Mouse (Mus musculus) hindbrain, postnatal 0 days (tissue): ENCODE results near the gene Prdm1. TPM values are rescaled to one million over a fixed set of nuclear protein-coding genes. Genes with fewer than 3 reads are reported as not detected.

Experiments
- ATAC-seq: fragments of 200-750 bp; cut with Nextera tagmentation; 2 replicates; pipeline ENCODE4 v1.8.0; 2017; ENCODE audit warnings: mild to moderate bottlenecking, moderate TSS enrichment, moderate library complexity
- DNase-seq: peaks from one replicate; pipeline ENCODE4 v3.0.0-alpha.2; 2015; ENCODE audit warnings: low spot score
- H3K27ac ChIP-seq: fragments of 300-500 bp; sonication (generic); 2 replicates; pipeline ENCODE4 v1.5.1; 2014; ENCODE audit warnings: mild to moderate bottlenecking
- H3K27me3 ChIP-seq: fragments of 300-500 bp; sonication (generic); 2 replicates; pipeline ENCODE4 v1.6.1; 2014; ENCODE audit warnings: low read length, mixed read lengths; ENCODE audit not compliant: insufficient read depth
- H3K36me3 ChIP-seq: fragments of 300-500 bp; sonication (generic); 2 replicates; pipeline ENCODE4 v1.6.1; 2014; ENCODE audit warnings: low read length, mixed read lengths; ENCODE audit not compliant: insufficient read depth
- H3K4me1 ChIP-seq: fragments of 300-500 bp; sonication (generic); 2 replicates; pipeline ENCODE4 v1.6.1; 2014; ENCODE audit warnings: antibody characterized with exemption, low read length, mixed read lengths; ENCODE audit not compliant: insufficient read depth
- H3K4me2 ChIP-seq: fragments of 300-500 bp; sonication (generic); 2 replicates; pipeline ENCODE4 v1.6.1; 2014; ENCODE audit warnings: low read depth, mild to moderate bottlenecking, low read length, moderate library complexity, mixed read lengths
- H3K4me3 ChIP-seq: fragments of 300-500 bp; sonication (generic); 2 replicates; pipeline ENCODE4 v1.5.1; 2014; ENCODE audit warnings: low read length
- H3K9ac ChIP-seq: fragments of 300-500 bp; sonication (generic); replicated peaks from 2 replicates; pipeline ENCODE4 v1.6.1; 2014; ENCODE audit warnings: mild to moderate bottlenecking, low read length, moderate library complexity, mixed read lengths
- H3K9me3 ChIP-seq: fragments of 300-500 bp; sonication (generic); 2 replicates; pipeline ENCODE4 v1.6.1; 2016; ENCODE audit warnings: low read length, mixed read lengths
- CTCF ChIP-seq: IDR thresholded peaks from 2 replicates; pipeline ENCODE4 v1.5.1; 2016; ENCODE audit warnings: antibody characterized with exemption, control low read depth, low read depth
- WGBS: fragments of 180-500 bp; shearing (Covaris S2); extraction: QIAGEN DNeasy Blood & Tissue Kit; methylation state at CpG from one replicate; pipeline ENCODE4 v1.1.7; 2014; 5-methylcytosine and 5-hydroxymethylcytosine counted together
- polyA plus RNA-seq: library from polyadenylated mRNA; unstranded; fragments of >200 nt; fragmentation: Nextera tagmentation; extraction: Ambion mirVana; gene quantifications from 2 replicates; pipeline ENCODE4 v1.2.1, GENCODE M21; 2015
- total RNA-seq: library from RNA; depleted of rRNA; stranded (reverse); fragments of >200 nt; gene quantifications from 2 replicates; pipeline ENCODE4 v1.2.3, GENCODE M21; 2014

The Prdm1 gene
- total and polyA plus RNA-seq, 2 experiments from 2014 or later = 0.44 to 0.63 TPM

DNA sequence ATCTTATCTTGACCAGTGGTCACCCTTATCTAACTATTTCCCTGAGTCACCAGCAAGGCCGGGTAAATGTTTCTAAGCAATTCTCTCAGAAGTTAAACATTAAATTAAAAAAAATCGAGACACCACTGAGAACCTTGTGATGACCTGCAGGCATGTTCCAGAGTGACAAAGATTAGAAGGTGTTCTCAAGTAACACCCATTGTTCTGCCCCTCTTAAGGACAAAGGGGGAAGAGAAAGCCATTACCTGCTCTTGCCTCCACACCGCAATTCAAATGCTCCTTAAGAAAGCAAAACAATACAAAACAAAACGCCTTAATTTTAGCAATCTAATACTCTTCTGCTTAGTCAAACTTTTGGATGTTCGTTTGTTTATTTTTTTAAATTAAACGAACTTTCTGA, 8.1 kb downstream of the Prdm1 start:
- no peak overlapping the region for H3K27ac ChIP-seq
- no peaks in the 10 kb centered on the region for H3K9me3 ChIP-seq
- no peak for DNase-seq
- 44% methylated on average over 6 of the region's 6 CpGs for WGBS
- peaks cover under 1% of the 10 kb centered on the region; the same call in 1 of the 2 replicates for H3K27me3 ChIP-seq
- no peak for TF ChIP-seq CTCF
- H3K4me1 ChIP-seq = no peaks in the 10 kb centered on the region
- H3K4me3 ChIP-seq = no peak overlapping the region
- H3K9ac ChIP-seq = no peak overlapping the region
- no peak for ATAC-seq
- H3K36me3 ChIP-seq = no peaks in the 10 kb centered on the region
- H3K4me2 ChIP-seq = no peak overlapping the region

DNA sequence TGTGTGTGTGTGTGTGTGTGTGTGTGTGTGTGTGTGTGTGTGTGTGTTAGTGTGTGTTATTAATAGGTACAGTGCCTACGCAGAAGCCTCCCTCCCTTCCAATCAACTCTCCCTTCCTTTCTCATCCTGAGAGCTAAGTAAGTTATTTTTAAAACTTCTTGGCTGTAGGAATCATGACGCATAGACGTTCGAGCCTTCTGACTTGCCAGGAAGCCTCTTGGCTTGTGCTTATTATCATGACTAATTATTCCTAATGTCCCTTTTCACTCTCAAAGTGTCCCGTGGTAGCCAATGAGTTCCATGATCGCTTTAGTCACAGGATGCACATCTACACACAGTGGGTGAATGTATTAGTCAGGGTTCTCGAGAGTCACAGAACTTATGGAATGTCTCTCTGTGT, 9.7 kb downstream of the Prdm1 start:
- DNase-seq (no peak), ATAC-seq (no peak)
- TF ChIP-seq CTCF = no peak
- H3K27ac ChIP-seq = no peak overlapping the region
- H3K27me3 ChIP-seq = no peaks in the 10 kb centered on the region
- H3K9me3 ChIP-seq = no peaks in the 10 kb centered on the region
- H3K4me2 ChIP-seq = no peak overlapping the region
- H3K36me3 ChIP-seq = no peaks in the 10 kb centered on the region
- H3K4me3 ChIP-seq = no peak overlapping the region
- H3K4me1 ChIP-seq = no peaks in the 10 kb centered on the region
- WGBS = 69% methylated on average over 7 of the region's 7 CpGs
- H3K9ac ChIP-seq = no peak overlapping the region

DNA sequence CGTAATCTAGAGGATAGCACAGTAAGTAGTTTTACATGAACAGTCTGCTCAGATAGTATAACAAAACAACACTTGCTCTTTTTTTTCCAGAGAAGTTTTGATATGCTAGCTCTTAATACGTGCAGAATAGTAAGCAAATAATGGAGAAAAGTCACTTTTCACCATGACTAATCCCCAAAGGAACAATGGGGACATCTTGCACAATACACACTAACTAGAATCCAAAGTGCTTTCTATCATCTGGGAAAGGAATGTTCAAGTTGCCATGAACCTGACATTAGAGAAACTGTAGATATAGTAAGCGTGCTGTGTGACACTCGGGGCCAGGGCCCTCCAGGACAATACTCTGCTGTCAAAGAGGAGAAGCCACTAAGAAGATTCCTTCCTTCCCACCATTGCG, 15.2 kb downstream of the Prdm1 start:
- H3K27ac ChIP-seq = no peak overlapping the region
- no peak overlapping the region for H3K4me2 ChIP-seq
- DNase-seq = no peak
- no peak overlapping the region for H3K4me3 ChIP-seq
- H3K36me3 ChIP-seq = no peaks in the 10 kb centered on the region
- 78% methylated on average over 5 of the region's 5 CpGs for WGBS
- no peak for ATAC-seq
- no peak for TF ChIP-seq CTCF
- H3K9ac ChIP-seq = no peak overlapping the region
- H3K9me3 ChIP-seq = no peaks in the 10 kb centered on the region
- H3K27me3 ChIP-seq = no peaks in the 10 kb centered on the region
- no peaks in the 10 kb centered on the region for H3K4me1 ChIP-seq

DNA sequence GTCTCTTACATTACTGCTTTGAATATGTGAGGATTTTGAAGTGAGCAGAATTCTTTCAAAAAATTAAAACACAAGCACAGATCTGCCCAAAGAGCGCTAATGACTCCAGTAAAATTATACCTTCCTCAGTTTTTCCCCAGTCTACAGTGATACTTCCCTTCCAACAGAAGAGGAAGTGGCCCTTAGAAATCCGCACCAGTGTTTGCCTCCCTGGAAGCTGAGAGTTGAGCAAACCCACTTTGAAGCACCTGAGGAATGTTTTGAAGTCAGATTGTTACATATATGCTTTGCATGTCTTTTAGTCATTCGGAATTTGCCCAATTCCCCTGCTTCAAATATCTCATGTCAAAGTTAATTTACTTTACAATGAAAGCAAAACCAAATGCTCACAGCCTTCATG, 17.3 kb downstream of the Prdm1 start:
- DNase-seq (no peak), ATAC-seq (no peak)
- no peak overlapping the region for H3K27ac ChIP-seq
- no peak overlapping the region for H3K4me3 ChIP-seq
- H3K9ac ChIP-seq = no peak overlapping the region
- H3K9me3 ChIP-seq = no peaks in the 10 kb centered on the region
- WGBS = 88% methylated on average over 3 of the region's 3 CpGs
- H3K4me2 ChIP-seq = no peak overlapping the region
- no peaks in the 10 kb centered on the region for H3K4me1 ChIP-seq
- H3K27me3 ChIP-seq = no peaks in the 10 kb centered on the region
- H3K36me3 ChIP-seq = no peaks in the 10 kb centered on the region
- TF ChIP-seq CTCF = no peak

DNA sequence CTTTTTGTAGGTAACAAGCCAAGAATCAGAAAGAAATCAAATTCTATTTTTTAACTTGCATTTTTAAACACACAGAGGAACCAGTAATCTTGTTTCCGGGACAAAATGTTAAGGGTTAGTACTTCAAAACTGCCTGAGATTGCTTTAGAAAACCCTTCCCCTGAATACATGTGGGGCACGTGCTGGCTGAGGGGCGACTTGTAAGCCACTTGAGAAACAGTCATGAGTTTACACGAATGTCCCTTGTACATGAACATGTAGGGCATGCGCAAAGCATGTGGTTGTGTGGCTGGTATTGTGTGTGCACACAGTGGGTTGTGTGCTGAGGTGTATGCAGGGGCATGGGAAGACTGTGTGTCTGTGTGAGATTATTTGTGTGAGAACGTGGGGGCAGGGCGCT, 19.7 kb downstream of the Prdm1 start:
- DNase-seq (no peak), ATAC-seq (no peak)
- Histone ChIP-seq H3K4me3 (no peak overlapping the region), H3K4me1 (no peaks in the 10 kb centered on the region), H3K9ac (no peak overlapping the region), H3K9me3 (no peaks in the 10 kb centered on the region), H3K27me3 (no peaks in the 10 kb centered on the region), H3K27ac (no peak overlapping the region), H3K36me3 (no peaks in the 10 kb centered on the region), H3K4me2 (no peak overlapping the region)
- no peak for TF ChIP-seq CTCF
- 95% methylated on average over 7 of the region's 7 CpGs for WGBS

DNA sequence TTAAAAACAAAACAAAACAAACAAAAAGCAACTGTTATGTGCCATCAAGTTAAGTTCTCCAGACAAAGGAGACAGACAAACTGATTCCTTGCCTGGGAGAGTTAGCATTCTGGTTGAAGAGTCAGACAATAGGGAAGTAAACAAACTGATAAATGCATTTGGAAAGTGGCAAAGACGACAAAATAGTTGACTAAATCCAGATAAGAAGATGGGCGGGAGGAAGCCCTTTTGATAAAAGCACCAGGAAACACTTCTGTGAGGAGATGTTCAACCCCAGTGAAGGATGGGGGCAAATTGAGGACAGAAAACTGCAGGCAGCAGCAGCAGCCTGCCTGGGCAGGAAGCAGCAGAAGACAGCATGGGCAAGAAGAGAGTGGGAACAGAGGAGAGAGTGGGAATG, 20.3 kb downstream of the Prdm1 start:
- no peaks in the 10 kb centered on the region for H3K9me3 ChIP-seq
- H3K4me3 ChIP-seq = no peak overlapping the region
- H3K4me1 ChIP-seq = no peaks in the 10 kb centered on the region
- H3K4me2 ChIP-seq = no peak overlapping the region
- H3K27ac ChIP-seq = no peak overlapping the region
- no peak overlapping the region for H3K9ac ChIP-seq
- TF ChIP-seq CTCF = no peak
- ATAC-seq (no peak), DNase-seq (no peak)
- no peaks in the 10 kb centered on the region for H3K27me3 ChIP-seq
- WGBS = 43% methylated on average over 2 of the region's 2 CpGs
- no peaks in the 10 kb centered on the region for H3K36me3 ChIP-seq

DNA sequence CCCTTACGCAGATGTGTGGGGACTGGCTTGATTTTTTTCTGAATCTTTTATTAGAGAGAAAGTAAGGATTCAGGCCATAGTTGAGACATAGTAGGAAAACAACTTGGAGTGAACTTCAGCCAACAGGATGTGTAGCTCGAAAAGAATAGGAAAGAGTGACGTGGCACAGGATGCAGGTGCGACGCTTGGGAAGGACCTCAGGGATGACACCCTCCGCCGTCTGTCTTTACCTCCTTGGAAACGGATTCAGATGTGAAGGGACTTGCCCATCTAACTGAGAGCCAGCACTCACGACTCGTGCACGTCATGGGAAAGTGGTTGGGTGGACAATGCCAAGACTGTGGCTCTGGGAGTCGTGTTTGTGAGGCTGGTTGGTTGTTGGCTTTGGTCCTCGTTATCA, 25.4 kb downstream of the Prdm1 start:
- TF ChIP-seq CTCF = no peak
- Histone ChIP-seq H3K9ac (no peak overlapping the region), H3K4me3 (no peak overlapping the region), H3K36me3 (no peaks in the 10 kb centered on the region), H3K9me3 (no peaks in the 10 kb centered on the region), H3K27me3 (no peaks in the 10 kb centered on the region), H3K4me2 (no peak overlapping the region), H3K4me1 (no peaks in the 10 kb centered on the region), H3K27ac (no peak overlapping the region)
- DNase-seq (no peak), ATAC-seq (no peak)
- 71% methylated on average over 13 of the region's 13 CpGs for WGBS
